Mouse (Mus musculus) midbrain, embryonic 12.5 days (tissue): ENCODE data around the gene Ankrd22. TPM values are rescaled to one million over a fixed set of nuclear protein-coding genes. Genes with fewer than 3 reads are reported as not detected.

Source experiments
- ATAC-seq: fragments of 200-750 bp; cut with Nextera tagmentation; 2 replicates; pipeline ENCODE4 v1.8.0; 2017; ENCODE audit warnings: low read depth, moderate TSS enrichment, moderate library complexity; ENCODE audit not compliant: low FRiP score
- H3K27ac ChIP-seq: fragments of 300-500 bp; sonication (generic); replicated peaks from 2 replicates; pipeline ENCODE4 v1.5.1; 2016; ENCODE audit warnings: mild to moderate bottlenecking
- H3K27me3 ChIP-seq: fragments of 300-500 bp; sonication (generic); 2 replicates; pipeline ENCODE4 v1.6.1; 2016; ENCODE audit warnings: mild to moderate bottlenecking
- H3K36me3 ChIP-seq: fragments of 300-500 bp; sonication (generic); 2 replicates; pipeline ENCODE4 v1.6.1; 2016
- H3K4me1 ChIP-seq: fragments of 300-500 bp; sonication (generic); 2 replicates; pipeline ENCODE4 v1.6.1; 2016
- H3K4me2 ChIP-seq: fragments of 300-500 bp; sonication (generic); replicated peaks from 2 replicates; pipeline ENCODE4 v1.6.1; 2016; ENCODE audit warnings: mild to moderate bottlenecking, moderate library complexity
- H3K4me3 ChIP-seq: fragments of 300-500 bp; sonication (generic); 2 replicates; pipeline ENCODE4 v1.5.1; 2016; ENCODE audit warnings: mild to moderate bottlenecking
- H3K9ac ChIP-seq: fragments of 300-500 bp; sonication (generic); replicated peaks from 2 replicates; pipeline ENCODE4 v1.6.1; 2016; ENCODE audit warnings: mild to moderate bottlenecking, moderate library complexity
- H3K9me3 ChIP-seq: fragments of 300-500 bp; sonication (generic); 2 replicates; pipeline ENCODE4 v1.6.1; 2016; ENCODE audit warnings: mild to moderate bottlenecking
- WGBS: fragments of 180-500 bp; shearing (Covaris S2); methylation state at CpG from one replicate; pipeline ENCODE4 v1.1.7; 2016; 5-methylcytosine and 5-hydroxymethylcytosine counted together
- polyA plus RNA-seq: library from polyadenylated mRNA; unstranded; fragments of >200 nt; fragmentation: Nextera tagmentation; extraction: Ambion mirVana; gene quantifications from 2 replicates; pipeline ENCODE4 v1.2.1, GENCODE M21; 2016

The Ankrd22 gene
- polyA plus RNA-seq, 1 experiment from 2014 or later: not detected

DNA sequence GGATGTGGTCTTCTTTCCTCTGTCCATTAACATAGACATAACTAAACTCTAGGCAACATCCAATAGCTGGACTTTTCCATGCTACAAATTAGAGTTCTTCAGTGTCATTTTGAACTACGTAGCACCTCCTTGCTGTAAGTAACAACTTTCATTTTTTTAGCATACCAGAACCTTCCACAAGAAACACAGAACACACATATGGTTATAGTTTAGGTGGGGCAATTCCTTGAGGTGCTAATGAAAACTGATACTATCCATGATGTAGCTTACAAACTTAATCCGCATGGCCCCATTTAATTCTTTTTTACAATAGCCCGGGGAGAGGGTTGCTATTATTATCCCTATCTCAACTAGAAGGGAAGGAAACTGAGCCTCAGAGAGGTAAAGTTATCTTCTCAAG is 8.2 kb upstream of the Ankrd22 start:
- Histone ChIP-seq H3K4me2 (no peak overlapping the region), H3K27me3 (peaks cover 70% of the 10 kb centered on the region), H3K36me3 (no peaks in the 10 kb centered on the region), H3K27ac (no peak overlapping the region), H3K9me3 (no peaks in the 10 kb centered on the region), H3K9ac (no peak overlapping the region), H3K4me1 (no peaks in the 10 kb centered on the region), H3K4me3 (no peak overlapping the region)
- no peak for ATAC-seq
- WGBS: 79% methylated on average over 3 of the region's 3 CpGs

DNA sequence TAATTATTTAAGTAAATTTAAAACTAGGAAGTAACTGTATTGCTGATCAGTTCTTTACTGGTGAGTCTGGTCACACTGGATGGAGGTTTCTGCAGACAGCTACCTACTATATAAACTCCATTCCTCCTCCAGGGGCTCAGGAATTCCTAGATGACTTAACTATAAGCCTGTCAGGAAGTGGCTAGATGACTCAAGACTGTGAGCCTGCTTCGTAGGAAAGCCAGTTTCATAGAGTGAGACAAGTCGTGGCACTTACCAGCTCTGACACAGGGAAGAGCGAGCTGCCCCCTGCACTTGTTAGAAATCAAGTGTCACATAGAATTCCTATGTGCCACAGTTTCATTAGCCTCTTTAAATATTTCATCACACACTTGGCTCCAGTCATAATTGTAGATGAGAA is 5.3 kb upstream of the Ankrd22 start:
- no peak overlapping the region for H3K4me3 ChIP-seq
- ATAC-seq: no peak
- WGBS: 69% methylated on average over 3 of the region's 3 CpGs

DNA sequence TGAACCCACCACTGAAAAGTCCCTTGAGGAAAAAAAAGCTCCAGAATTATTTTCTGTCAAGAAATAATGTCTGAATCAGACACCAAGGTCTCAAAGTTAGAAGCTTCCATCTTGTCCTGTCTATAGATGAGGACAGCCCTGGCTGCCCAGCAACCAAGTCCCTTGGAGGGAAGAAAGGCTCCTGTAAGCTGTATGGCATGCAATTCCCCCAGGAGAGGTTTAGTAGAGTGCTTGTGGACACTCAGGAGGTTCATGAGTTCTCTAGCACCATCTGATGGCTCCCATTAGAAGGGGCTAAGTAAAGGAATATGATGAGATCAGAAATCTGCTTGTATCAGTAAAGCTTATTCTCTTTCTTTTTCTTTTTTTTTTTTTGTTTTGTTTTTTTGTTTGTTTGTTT is 3.3 kb upstream of the Ankrd22 start:
- no peak for ATAC-seq
- Histone ChIP-seq H3K27me3 (peaks cover 61% of the 10 kb centered on the region), H3K9ac (no peak overlapping the region), H3K4me2 (no peak overlapping the region), H3K9me3 (no peaks in the 10 kb centered on the region), H3K27ac (no peak overlapping the region), H3K36me3 (no peaks in the 10 kb centered on the region), H3K4me3 (no peak overlapping the region), H3K4me1 (no peaks in the 10 kb centered on the region)

More for the DNA sequence above, 5.3 kb upstream of the Ankrd22 start:
- Histone ChIP-seq H3K4me1 (no peaks in the 10 kb centered on the region), H3K36me3 (no peaks in the 10 kb centered on the region), H3K9me3 (no peaks in the 10 kb centered on the region), H3K9ac (no peak overlapping the region), H3K27me3 (peaks cover 66% of the 10 kb centered on the region), H3K4me2 (no peak overlapping the region), H3K27ac (no peak overlapping the region)

DNA sequence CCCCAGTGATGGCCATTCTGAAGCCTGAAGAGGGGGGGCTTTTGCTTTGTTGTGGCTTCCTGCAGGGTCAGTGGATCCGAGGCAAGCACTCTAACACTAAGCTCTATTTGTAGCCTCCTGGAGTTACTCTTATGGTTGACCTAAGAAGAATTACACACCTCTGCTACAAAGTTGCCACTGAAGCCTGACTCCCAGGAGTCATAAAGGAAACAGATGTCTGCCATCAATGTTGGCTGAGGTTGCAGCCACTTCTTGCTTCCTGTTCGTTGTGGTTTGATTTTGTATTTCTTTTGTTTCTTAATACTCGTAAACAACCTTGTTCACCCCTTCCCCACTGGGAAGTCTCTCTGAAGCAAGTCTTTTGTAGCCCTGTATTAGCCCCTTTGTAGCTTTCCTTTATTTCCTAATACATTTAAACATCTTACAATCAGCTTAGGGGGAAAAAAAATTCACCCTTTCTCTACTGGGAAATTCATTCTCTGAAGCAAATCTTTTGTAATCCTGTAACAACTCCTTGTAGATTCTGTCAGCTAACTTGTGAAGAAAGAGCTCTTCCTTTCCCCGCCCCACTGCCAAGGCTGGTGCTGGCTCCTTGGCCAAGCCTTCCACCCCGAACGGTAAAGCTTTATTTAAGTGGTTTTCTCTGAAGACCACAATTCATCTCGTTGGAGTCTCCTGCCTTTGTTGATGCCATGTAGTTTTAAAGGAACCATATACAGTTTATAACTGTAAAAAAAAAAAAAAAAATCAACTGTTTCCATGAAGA is 2.2 kb upstream of the Ankrd22 start:
- Histone ChIP-seq H3K4me1 (no peaks in the 10 kb centered on the region), H3K4me3 (no peak overlapping the region), H3K27me3 (peaks cover 59% of the 10 kb centered on the region), H3K9me3 (no peaks in the 10 kb centered on the region), H3K4me2 (no peak overlapping the region), H3K27ac (no peak overlapping the region), H3K36me3 (no peaks in the 10 kb centered on the region), H3K9ac (no peak overlapping the region)
- WGBS: 25% methylated on average over 7 of the region's 7 CpGs
- no peak for ATAC-seq

DNA sequence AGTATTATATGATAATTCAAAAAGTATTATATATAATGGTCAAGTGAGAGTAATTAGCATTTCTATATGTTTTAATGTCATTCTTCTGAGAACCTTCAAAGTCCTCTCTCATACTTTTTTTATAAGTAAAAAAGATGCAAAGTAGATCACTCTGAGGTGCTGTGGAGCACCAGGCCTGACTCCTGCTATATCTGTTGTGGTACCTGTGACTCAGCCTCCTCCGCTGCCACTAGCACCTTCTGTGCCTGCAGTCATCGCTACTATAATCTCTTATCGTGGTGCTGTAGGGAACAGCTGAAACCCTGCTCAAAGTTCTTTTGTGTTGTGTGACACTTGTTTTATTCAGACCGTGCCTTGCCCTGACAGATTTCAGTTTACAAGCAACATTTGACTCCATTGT is 533 bp upstream of the Ankrd22 start:
- no peak overlapping the region for H3K4me2 ChIP-seq
- ATAC-seq: no peak

DNA sequence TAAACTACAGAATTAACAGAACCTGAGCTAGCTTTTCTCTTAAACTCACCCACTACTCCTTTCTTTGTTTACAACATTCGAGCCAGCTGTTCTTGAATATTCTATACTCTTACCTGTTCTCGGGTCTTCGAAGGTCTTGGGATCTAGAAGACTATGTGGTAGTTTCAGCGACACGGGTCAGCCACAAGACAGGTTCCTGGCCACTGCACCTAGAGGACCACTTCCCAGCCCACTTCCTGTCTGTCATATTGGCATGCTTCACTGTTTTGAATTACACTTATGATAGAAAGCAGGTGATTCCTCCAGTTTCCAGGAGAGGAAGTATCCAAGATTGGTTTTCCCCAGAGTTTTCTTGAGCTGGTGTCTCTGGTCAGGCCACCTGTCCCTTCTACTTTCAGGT is 3.2 kb downstream of the Ankrd22 start:
- 94% methylated on average over 5 of the region's 5 CpGs for WGBS
- H3K9ac ChIP-seq: no peak overlapping the region
- no peak overlapping the region for H3K4me2 ChIP-seq
- H3K4me1 ChIP-seq: no peaks in the 10 kb centered on the region
- ATAC-seq: no peak
- H3K36me3 ChIP-seq: no peaks in the 10 kb centered on the region
- peaks cover 40% of the 10 kb centered on the region for H3K27me3 ChIP-seq
- H3K27ac ChIP-seq: no peak overlapping the region
- H3K4me3 ChIP-seq: no peak overlapping the region
- no peaks in the 10 kb centered on the region for H3K9me3 ChIP-seq

More for the DNA sequence above, 533 bp upstream of the Ankrd22 start:
- Histone ChIP-seq H3K9me3 (no peaks in the 10 kb centered on the region), H3K27me3 (peaks cover 53% of the 10 kb centered on the region), H3K27ac (no peak overlapping the region), H3K4me1 (no peaks in the 10 kb centered on the region), H3K9ac (no peak overlapping the region), H3K36me3 (no peaks in the 10 kb centered on the region), H3K4me3 (no peak overlapping the region)
- WGBS: 66% methylated on average over 4 of the region's 4 CpGs

DNA sequence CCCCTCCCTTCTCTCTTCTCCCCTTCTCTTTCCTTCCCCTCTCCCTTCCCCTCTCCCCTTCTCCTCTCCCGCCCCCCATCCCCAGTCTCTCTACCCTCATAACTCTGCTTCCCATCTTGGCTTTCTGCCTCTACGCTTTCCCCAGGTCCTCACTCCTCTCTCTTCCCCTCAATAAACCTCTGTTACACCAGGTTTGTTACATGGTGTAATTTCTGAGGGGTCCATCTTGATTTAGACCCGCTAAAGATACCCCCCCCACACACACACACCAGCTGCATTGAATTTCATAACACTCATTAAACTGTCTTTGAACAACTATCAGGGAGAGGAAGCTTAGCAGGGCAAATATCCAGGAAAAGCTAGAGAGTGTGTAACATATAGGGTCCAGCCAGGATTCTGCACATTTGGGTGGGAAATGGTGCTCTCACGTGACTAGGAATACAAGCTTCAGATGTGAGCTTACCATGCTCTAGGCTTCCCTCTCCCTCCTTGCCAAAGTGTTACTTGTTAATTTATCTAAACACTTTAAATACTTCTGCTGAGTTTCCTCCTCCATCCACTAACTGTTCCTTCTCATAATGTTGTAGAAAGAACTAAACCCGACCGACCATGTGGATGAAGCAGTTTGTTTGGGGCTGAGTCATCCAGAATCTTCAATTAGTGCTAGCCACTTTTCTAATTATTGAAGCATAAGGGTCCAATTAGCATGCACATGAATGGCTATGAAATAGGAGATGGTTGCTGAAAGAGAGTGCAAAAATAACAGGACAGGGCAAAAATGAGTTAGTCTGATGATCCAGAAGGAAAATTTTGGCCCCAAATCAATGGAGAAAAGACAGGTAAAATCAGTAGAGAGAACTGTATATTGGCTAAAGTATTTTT is 12.3 kb downstream of the Ankrd22 start:
- H3K4me3 ChIP-seq: no peak overlapping the region
- H3K27me3 ChIP-seq: no peaks in the 10 kb centered on the region
- no peak overlapping the region; the same call in 1 of the 2 replicates for H3K27ac ChIP-seq
- ATAC-seq: no peak
- H3K4me2 ChIP-seq: no peak overlapping the region
- H3K36me3 ChIP-seq: no peaks in the 10 kb centered on the region
- WGBS: 83% methylated on average over 6 of the region's 6 CpGs
- no peak overlapping the region for H3K9ac ChIP-seq
- no peaks in the 10 kb centered on the region for H3K9me3 ChIP-seq
- no peaks in the 10 kb centered on the region for H3K4me1 ChIP-seq

DNA sequence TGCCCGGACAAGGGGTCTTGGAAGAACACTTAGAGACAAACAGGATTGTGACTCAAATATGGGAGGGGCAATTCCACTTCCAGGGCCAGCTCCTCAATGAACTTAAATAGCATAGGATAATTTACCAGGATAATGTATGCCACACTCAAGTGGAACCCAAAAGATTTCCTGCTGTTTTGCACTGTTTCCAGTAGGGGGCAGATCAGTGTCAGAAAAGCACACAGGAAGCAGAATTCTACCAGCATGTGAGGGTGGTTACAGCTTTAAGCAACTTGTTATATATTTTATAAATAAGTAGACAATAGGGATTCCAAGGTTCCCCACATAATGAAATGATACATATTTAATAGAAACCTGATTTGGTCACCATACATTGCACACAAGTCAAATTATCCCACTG is 13.9 kb downstream of the Ankrd22 start:
- no peak overlapping the region for H3K27ac ChIP-seq
- no peak overlapping the region for H3K4me2 ChIP-seq
- 83% methylated on average over 1 of the region's 1 CpGs for WGBS
- H3K9ac ChIP-seq: no peak overlapping the region
- no peaks in the 10 kb centered on the region for H3K9me3 ChIP-seq
- no peaks in the 10 kb centered on the region for H3K4me1 ChIP-seq
- no peaks in the 10 kb centered on the region for H3K36me3 ChIP-seq
- no peak for ATAC-seq
- no peak overlapping the region for H3K4me3 ChIP-seq
- H3K27me3 ChIP-seq: no peaks in the 10 kb centered on the region

DNA sequence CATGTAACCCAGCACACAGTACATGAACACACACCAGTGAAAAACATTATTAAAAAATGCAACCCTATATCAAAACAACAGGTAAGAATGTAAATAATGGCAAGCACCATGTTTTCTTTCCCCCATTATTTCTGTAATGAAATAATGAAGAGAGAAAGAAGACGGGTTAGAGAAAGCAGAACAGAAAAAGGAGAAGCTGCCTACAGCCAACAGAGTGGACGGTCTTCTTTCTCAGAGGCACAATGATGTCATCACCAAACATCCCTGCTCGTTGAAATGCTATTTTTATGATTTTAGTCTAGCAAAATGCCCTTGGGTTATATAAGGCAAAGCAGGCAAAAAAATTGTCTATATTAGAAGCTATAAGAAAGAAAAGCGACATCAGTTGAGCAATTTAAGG is 17.4 kb downstream of the Ankrd22 start:
- no peak overlapping the region for H3K4me2 ChIP-seq
- no peak for ATAC-seq
- no peak overlapping the region for H3K4me3 ChIP-seq
- no peaks in the 10 kb centered on the region for H3K4me1 ChIP-seq
- WGBS: 81% methylated on average over 4 of the region's 4 CpGs
- H3K27ac ChIP-seq: no peak overlapping the region
- H3K36me3 ChIP-seq: no peaks in the 10 kb centered on the region
- no peak overlapping the region for H3K9ac ChIP-seq
- no peaks in the 10 kb centered on the region for H3K27me3 ChIP-seq
- no peaks in the 10 kb centered on the region for H3K9me3 ChIP-seq

DNA sequence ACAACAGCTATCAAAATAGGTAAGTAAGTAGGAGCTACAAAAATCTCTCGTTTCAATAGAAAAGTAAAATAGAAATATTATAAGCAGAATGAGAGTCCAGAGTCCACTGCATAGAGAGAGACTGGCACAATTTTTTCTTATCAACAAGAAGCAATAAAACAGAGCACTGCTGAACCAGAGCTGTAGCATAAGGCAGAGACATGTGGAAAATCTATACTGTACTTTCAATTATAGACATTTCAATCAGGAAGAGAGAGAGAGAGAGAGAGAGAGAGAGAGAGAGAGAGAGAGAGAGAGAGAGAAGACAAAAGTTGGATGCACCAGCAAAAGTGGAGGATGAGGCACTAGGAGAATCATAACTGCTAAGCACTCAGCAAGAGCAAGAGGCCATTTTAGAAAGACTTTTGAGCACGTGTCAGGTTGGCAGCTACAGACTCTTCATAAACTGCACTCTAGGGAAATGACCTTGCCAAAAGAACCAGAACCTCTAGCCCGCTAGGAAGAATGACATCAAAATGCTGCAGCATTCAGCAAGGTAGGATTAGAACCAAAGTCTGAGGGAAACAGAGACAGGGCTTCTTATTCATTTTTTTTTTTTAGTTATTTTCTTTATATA is 26.3 kb downstream of the Ankrd22 start:
- H3K9me3 ChIP-seq: no peaks in the 10 kb centered on the region
- 80% methylated on average over 3 of the region's 3 CpGs for WGBS
- ATAC-seq: no peak
- no peak overlapping the region for H3K4me3 ChIP-seq
- H3K27me3 ChIP-seq: no peaks in the 10 kb centered on the region
- H3K36me3 ChIP-seq: no peaks in the 10 kb centered on the region
- H3K9ac ChIP-seq: no peak overlapping the region
- H3K4me1 ChIP-seq: no peaks in the 10 kb centered on the region
- H3K4me2 ChIP-seq: no peak overlapping the region
- no peak overlapping the region for H3K27ac ChIP-seq

DNA sequence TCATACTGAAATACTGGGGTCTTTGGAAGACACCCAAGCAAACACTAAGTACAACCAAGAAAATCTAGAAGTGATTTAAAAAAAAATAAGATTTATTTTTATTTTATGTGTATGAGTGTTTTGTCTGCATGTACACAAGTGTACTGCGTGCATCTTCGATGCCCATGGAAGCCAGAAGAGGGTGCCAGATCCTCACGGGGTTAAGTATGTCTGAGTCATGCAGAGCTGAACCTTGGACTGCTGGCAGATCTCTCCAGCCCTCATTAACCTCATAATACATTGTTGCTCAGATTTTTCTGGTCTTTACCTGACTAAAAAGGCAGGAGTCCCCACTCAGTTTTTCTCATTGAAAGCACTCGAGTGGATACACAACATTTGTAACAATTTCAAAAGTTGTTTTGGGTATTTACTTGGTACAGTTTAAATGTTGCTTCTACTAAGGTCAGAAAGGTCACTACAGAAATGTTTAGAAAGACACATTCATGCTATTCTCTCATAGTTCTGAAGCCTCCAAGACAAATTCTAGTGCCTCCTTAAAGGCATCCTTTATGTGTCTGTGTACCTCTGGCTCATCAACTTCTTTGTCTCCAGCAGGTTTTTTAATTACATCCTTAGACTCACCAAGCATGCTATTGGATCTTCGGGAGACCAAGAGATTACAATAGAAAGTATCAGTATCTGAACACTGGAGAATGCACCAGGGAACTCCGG is 27.0 kb downstream of the Ankrd22 start:
- no peaks in the 10 kb centered on the region for H3K9me3 ChIP-seq
- 83% methylated on average over 6 of the region's 6 CpGs for WGBS
- ATAC-seq: no peak
- no peak overlapping the region for H3K9ac ChIP-seq
- H3K4me1 ChIP-seq: no peaks in the 10 kb centered on the region
- no peaks in the 10 kb centered on the region for H3K36me3 ChIP-seq
- no peak overlapping the region for H3K4me3 ChIP-seq
- H3K27me3 ChIP-seq: no peaks in the 10 kb centered on the region
- no peak overlapping the region for H3K27ac ChIP-seq
- no peak overlapping the region for H3K4me2 ChIP-seq
